ENCODE assay signal across 7 mouse cellular contexts in genomic region chr10:69213986-69214385, GRCm38 (mm10). TPM values are rescaled to one million over a fixed set of nuclear protein-coding genes. Genes with fewer than 3 reads are reported as not detected.
A peak's percentile ranks its signal among the peaks of the same experiment; 100 is the strongest.
DNase-seq lines count a peak whose midpoint lies in the region; ATAC-seq and TF ChIP-seq lines count a peak whose summit lies in the region.

No protein-coding gene starts in this region.

- no peak overlapping the region for H3K27ac ChIP-seq in brown adipose tissue, adult 24 weeks (replicated peaks; ENCODE audit: low read depth, low read length)
- peak overlapping the region; percentile 99 for H3K27ac ChIP-seq in hindbrain, embryonic 10.5 days
- peak overlapping the region; percentile 98 for H3K27ac ChIP-seq in liver, postnatal 0 days (ENCODE audit: low read depth)
- H3K27ac ChIP-seq in stomach, embryonic 16.5 days (ENCODE audit: low read length), result peak overlapping the region; percentile 100

- 41% methylated on average over 5 of the region's 5 CpGs for WGBS in hindbrain, embryonic 10.5 days
- 13% methylated on average over 5 of the region's 5 CpGs for WGBS in liver, postnatal 0 days (ENCODE audit: insufficient replicate concordance)
- 8% methylated on average over 5 of the region's 5 CpGs for WGBS in stomach, embryonic 16.5 days

- ATAC-seq in liver, postnatal 0 days, result peak; percentile 25
- ATAC-seq in stomach, embryonic 16.5 days (ENCODE audit: insufficient read depth, low FRiP score), result peak; percentile 11; the same call in 1 of the 2 replicates

- no peak for TF ChIP-seq CTCF in E14TG2a.4 (conservative IDR thresholded peaks at IDR 0.05; ENCODE audit: low read length)
- TF ChIP-seq CTCF in liver, postnatal 0 days (IDR thresholded peaks at IDR 0.05; ENCODE audit: low read depth), result no peak

- H3K9me3 ChIP-seq in E14TG2a.4 (ENCODE audit: low read length), result no peaks in the 10 kb centered on the region
- no peaks in the 10 kb centered on the region; the same call in 1 of the 2 replicates for H3K9me3 ChIP-seq in hindbrain, embryonic 10.5 days
- no peaks in the 10 kb centered on the region for H3K9me3 ChIP-seq in liver, postnatal 0 days (ENCODE audit: low read length)
- no peaks in the 10 kb centered on the region for H3K9me3 ChIP-seq in stomach, embryonic 16.5 days (replicated peaks; ENCODE audit: control insufficient read depth, low read length)

- no peaks in the 10 kb centered on the region for H3K36me3 ChIP-seq in E14TG2a.4 (ENCODE audit: insufficient read depth, low read length)
- H3K36me3 ChIP-seq in hindbrain, embryonic 10.5 days, result peaks cover 35% of the 10 kb centered on the region
- H3K36me3 ChIP-seq in liver, postnatal 0 days (replicated peaks; ENCODE audit: insufficient read depth, low read length), result peaks cover 16% of the 10 kb centered on the region
- H3K36me3 ChIP-seq in stomach, embryonic 16.5 days (ENCODE audit: control insufficient read depth, insufficient read depth, low read length), result peaks cover 17% of the 10 kb centered on the region

- peak overlapping the region; percentile 79 for H3K9ac ChIP-seq in liver, postnatal 0 days (replicated peaks)
- peak overlapping the region; percentile 95 for H3K9ac ChIP-seq in stomach, embryonic 16.5 days (ENCODE audit: low read length)

- no peak for DNase-seq in hindbrain, embryonic 10.5 days (ENCODE audit: low spot score)
- DNase-seq in liver, postnatal 0 days, result peak; percentile 54
- no peak for DNase-seq in left cerebral cortex, adult 11 months (ENCODE audit: low spot score)
- no peak for DNase-seq in urinary bladder, adult 2 months (ENCODE audit: low spot score)

- H3K4me3 ChIP-seq in E14TG2a.4 (replicated peaks; ENCODE audit: low read length), result peak overlapping the region; percentile 81; the same call in 1 of the 2 replicates
- H3K4me3 ChIP-seq in brown adipose tissue, adult 24 weeks (ENCODE audit: insufficient read depth, low read depth, low read length), result peak overlapping the region; percentile 68
- H3K4me3 ChIP-seq in hindbrain, embryonic 10.5 days, result peak overlapping the region; percentile 88
- peak overlapping the region; percentile 65 for H3K4me3 ChIP-seq in liver, postnatal 0 days (ENCODE audit: low read depth, low read length)
- peak overlapping the region; percentile 76 for H3K4me3 ChIP-seq in stomach, embryonic 16.5 days (replicated peaks; ENCODE audit: low read length)

- H3K27me3 ChIP-seq in E14TG2a.4 (ENCODE audit: insufficient read depth, low read length), result peaks cover 64% of the 10 kb centered on the region
- H3K27me3 ChIP-seq in hindbrain, embryonic 10.5 days (ENCODE audit: insufficient read depth, poor library complexity, severe bottlenecking), result no peaks in the 10 kb centered on the region
- no peaks in the 10 kb centered on the region for H3K27me3 ChIP-seq in liver, postnatal 0 days (ENCODE audit: insufficient read depth, low read length)
- H3K27me3 ChIP-seq in stomach, embryonic 16.5 days (ENCODE audit: control insufficient read depth, insufficient read depth, low read length), result no peaks in the 10 kb centered on the region

- peaks cover 36% of the 10 kb centered on the region for H3K4me1 ChIP-seq in E14TG2a.4 (replicated peaks; ENCODE audit: low read depth, low read length)
- H3K4me1 ChIP-seq in brown adipose tissue, adult 24 weeks (ENCODE audit: control insufficient read depth, insufficient read depth, insufficient read length, low read length), result peaks cover 3% of the 10 kb centered on the region; the same call in 1 of the 2 replicates
- peaks cover 28% of the 10 kb centered on the region for H3K4me1 ChIP-seq in hindbrain, embryonic 10.5 days (replicated peaks)
- peaks cover 58% of the 10 kb centered on the region for H3K4me1 ChIP-seq in liver, postnatal 0 days (ENCODE audit: insufficient read depth)
- H3K4me1 ChIP-seq in stomach, embryonic 16.5 days (ENCODE audit: control insufficient read depth, insufficient read depth, low read length), result peaks cover 17% of the 10 kb centered on the region

- peak; percentile 78 for TF ChIP-seq EP300 in liver, postnatal 0 days (IDR thresholded peaks at IDR 0.05; ENCODE audit: low read depth)

- H3K4me2 ChIP-seq in liver, postnatal 0 days (ENCODE audit: low read depth, low read length), result peak overlapping the region; percentile 96
- H3K4me2 ChIP-seq in stomach, embryonic 16.5 days (ENCODE audit: low read depth, low read length), result peak overlapping the region; percentile 93

RNA-seq across cellular contexts. Expression of gene A930033H14Rik, which starts 1.1 kb away (rescaled TPM):
- polyA plus RNA-seq in brown adipose tissue, adult 24 weeks (2012; ENCODE audit: insufficient read depth, insufficient read length, missing spikeins), result 1.4 and 3.2 TPM in 2 replicates
- 0.81 and 0.96 TPM in 2 replicates for polyA plus RNA-seq in hindbrain, embryonic 10.5 days (2016; fragmentation: Nextera tagmentation; extraction: Ambion mirVana)
- polyA plus RNA-seq in liver, postnatal 0 days (2015; fragmentation: Nextera tagmentation; extraction: Ambion mirVana), result 0.89 and 1.2 TPM in 2 replicates
- polyA plus RNA-seq in stomach, embryonic 16.5 days (2015; fragmentation: Nextera tagmentation; extraction: Ambion mirVana), result 1.8 and 2.0 TPM in 2 replicates
- polyA plus RNA-seq in urinary bladder, adult 2 months (2012; rRNA removed), result 2.5 TPM in 2 replicates
